Mouse (Mus musculus) central nervous system, embryonic 18 days (tissue): ENCODE results near the gene Ppp1r2. TPM values are rescaled to one million over a fixed set of nuclear protein-coding genes. Genes with fewer than 3 reads are reported as not detected.

Experiments used
- polyA plus RNA-seq: library from polyadenylated mRNA; depleted of rRNA; stranded (reverse); fragments of >200 nt; gene quantifications from 2 replicates; pipeline ENCODE4 v1.2.3, GENCODE M21; 2012; rRNA removed

The Ppp1r2 gene
- polyA plus RNA-seq = 41.4 and 43.9 TPM in 2 replicates

DNA sequence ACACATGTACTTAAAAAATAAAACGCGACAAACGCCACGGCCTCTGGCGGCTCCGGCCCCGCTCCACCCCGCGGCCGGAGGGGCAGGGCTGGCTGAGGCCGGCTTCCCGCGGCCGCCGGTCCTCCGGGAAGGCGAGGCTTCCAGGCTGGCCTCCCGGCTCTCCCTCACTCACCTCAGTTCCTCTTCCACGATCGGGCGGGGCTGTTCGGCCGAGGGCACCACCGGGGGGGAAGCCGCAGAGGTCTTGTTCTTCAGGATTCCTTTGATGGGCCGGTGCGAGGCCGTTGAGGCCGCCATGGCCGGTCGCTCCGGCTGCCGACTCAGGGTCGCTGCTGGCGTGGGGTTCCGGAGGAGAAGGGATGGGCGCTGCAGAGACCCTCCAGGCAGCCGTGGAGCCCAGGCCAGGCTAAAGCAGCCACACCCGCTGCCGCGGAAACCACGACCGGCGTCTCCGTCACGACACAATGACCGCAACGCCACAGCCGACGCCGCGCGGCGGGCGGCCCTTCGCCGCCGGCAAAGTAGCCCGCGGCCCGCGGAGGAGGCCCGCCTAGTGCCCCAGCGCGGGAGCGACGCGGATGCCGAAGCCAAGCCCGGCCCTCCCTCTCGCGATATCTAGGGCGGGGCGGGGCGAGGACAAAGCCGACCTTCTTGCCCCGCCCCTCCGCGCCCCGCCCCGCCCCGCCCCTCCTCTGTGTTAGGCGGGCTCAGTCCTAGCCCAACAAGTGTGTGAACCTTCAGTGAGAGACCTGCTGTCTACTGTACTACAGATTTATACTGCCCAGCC, at the start of gene Ppp1r2:
TSS of gene Ppp1r2 (minus strand) at position 604 of the 787 bp plus-strand sequence.

GRCm38 (mm10) chr16:31314497-31315233, 39.6 kb upstream of the Ppp1r2 start, which contains the start of gene Apod:
Apod (minus strand) TSS chr16:31314808.

Other genes with a start within 250 kb of the Ppp1r2 start
- gene Xxylt1, start 193.8 kb downstream of the Ppp1r2 start, polyA plus RNA-seq = 17.0 and 17.6 TPM in 2 replicates
- gene Acap2, start 74.0 kb downstream of the Ppp1r2 start, polyA plus RNA-seq = 27.7 and 30.5 TPM in 2 replicates
- gene Apod, start 39.5 kb upstream of the Ppp1r2 start, polyA plus RNA-seq = 72.0 and 72.6 TPM in 2 replicates
- gene Bdh1, start 147.0 kb upstream of the Ppp1r2 start, polyA plus RNA-seq = 193 and 199 TPM in 2 replicates